Mouse (Mus musculus): Measurements from ENCODE around the gene Dlg2. TPM values are rescaled to one million over a fixed set of nuclear protein-coding genes. Genes with fewer than 3 reads are reported as not detected.

The Dlg2 gene
- polyA plus RNA-seq, 1 experiment from 2014 or later = 28.3 TPM

GRCm38 (mm10) chr7:91849364-91849763 is 1372.9 kb downstream of the Dlg2 start:
- Histone ChIP-seq H3K36me3 (ENCODE audit: control insufficient read depth, insufficient read depth, low read length) (no peaks in the 10 kb centered on the region), H3K27ac (ENCODE audit: low read depth, low read length) (no peak overlapping the region), H3K9me3 (ENCODE audit: control insufficient read depth, low read length) (no peaks in the 10 kb centered on the region), H3K4me1 (ENCODE audit: control insufficient read depth, insufficient read depth, low read depth, low read length) (no peaks in the 10 kb centered on the region), H3K4me3 (ENCODE audit: low read length) (no peak overlapping the region), H3K4me2 (ENCODE audit: low read length) (no peak overlapping the region), H3K27me3 (replicated peaks; ENCODE audit: control insufficient read depth, insufficient read depth, low read length) (no peaks in the 10 kb centered on the region), H3K9ac (ENCODE audit: low read depth, low read length) (no peak overlapping the region)
- no peak for ATAC-seq

GRCm38 (mm10) chr7:91853653-91854052 is 1377.2 kb downstream of the Dlg2 start:
- Histone ChIP-seq H3K4me3 (ENCODE audit: low read length) (no peak overlapping the region), H3K4me1 (ENCODE audit: control insufficient read depth, insufficient read depth, low read depth, low read length) (no peaks in the 10 kb centered on the region), H3K4me2 (ENCODE audit: low read length) (no peak overlapping the region), H3K27me3 (replicated peaks; ENCODE audit: control insufficient read depth, insufficient read depth, low read length) (no peaks in the 10 kb centered on the region), H3K9ac (ENCODE audit: low read depth, low read length) (no peak overlapping the region), H3K27ac (ENCODE audit: low read depth, low read length) (no peak overlapping the region), H3K36me3 (ENCODE audit: control insufficient read depth, insufficient read depth, low read length) (no peaks in the 10 kb centered on the region), H3K9me3 (ENCODE audit: control insufficient read depth, low read length) (no peaks in the 10 kb centered on the region)
- WGBS = 65% methylated on average over 4 of the region's 4 CpGs
- no peak for ATAC-seq

GRCm38 (mm10) chr7:91856931-91857330 is 1380.5 kb downstream of the Dlg2 start:
- ATAC-seq = no peak
- 83% methylated on average over 2 of the region's 2 CpGs for WGBS
- no peak overlapping the region for H3K27ac ChIP-seq (ENCODE audit: low read depth, low read length)

GRCm38 (mm10) chr7:91862806-91863531 is 1386.5 kb downstream of the Dlg2 start:
- Histone ChIP-seq H3K27ac (ENCODE audit: low read depth, low read length) (no peak overlapping the region), H3K4me2 (ENCODE audit: low read length) (no peak overlapping the region), H3K9ac (ENCODE audit: low read depth, low read length) (no peak overlapping the region), H3K4me1 (ENCODE audit: control insufficient read depth, insufficient read depth, low read depth, low read length) (no peaks in the 10 kb centered on the region), H3K27me3 (replicated peaks; ENCODE audit: control insufficient read depth, insufficient read depth, low read length) (no peaks in the 10 kb centered on the region), H3K4me3 (ENCODE audit: low read length) (no peak overlapping the region), H3K36me3 (ENCODE audit: control insufficient read depth, insufficient read depth, low read length) (no peaks in the 10 kb centered on the region), H3K9me3 (ENCODE audit: control insufficient read depth, low read length) (no peaks in the 10 kb centered on the region)
- WGBS = 50% methylated on average over 5 of the region's 5 CpGs
- ATAC-seq = peak; percentile 80

More at GRCm38 (mm10) chr7:91856931-91857330, 1380.5 kb downstream of the Dlg2 start:
- Histone ChIP-seq H3K36me3 (ENCODE audit: control insufficient read depth, insufficient read depth, low read length) (no peaks in the 10 kb centered on the region), H3K4me3 (ENCODE audit: low read length) (no peak overlapping the region), H3K9ac (ENCODE audit: low read depth, low read length) (no peak overlapping the region), H3K27me3 (replicated peaks; ENCODE audit: control insufficient read depth, insufficient read depth, low read length) (no peaks in the 10 kb centered on the region), H3K4me1 (ENCODE audit: control insufficient read depth, insufficient read depth, low read depth, low read length) (no peaks in the 10 kb centered on the region), H3K4me2 (ENCODE audit: low read length) (no peak overlapping the region), H3K9me3 (ENCODE audit: control insufficient read depth, low read length) (no peaks in the 10 kb centered on the region)

- ATAC-seq = no peak
- 76% methylated on average over 1 of the region's 1 CpGs for WGBS
- Histone ChIP-seq H3K4me1 (ENCODE audit: control insufficient read depth, insufficient read depth, low read depth, low read length) (no peaks in the 10 kb centered on the region), H3K27ac (ENCODE audit: low read depth, low read length) (no peak overlapping the region), H3K4me3 (ENCODE audit: low read length) (no peak overlapping the region), H3K9ac (ENCODE audit: low read depth, low read length) (no peak overlapping the region), H3K4me2 (ENCODE audit: low read length) (no peak overlapping the region), H3K27me3 (replicated peaks; ENCODE audit: control insufficient read depth, insufficient read depth, low read length) (no peaks in the 10 kb centered on the region), H3K9me3 (ENCODE audit: control insufficient read depth, low read length) (no peaks in the 10 kb centered on the region), H3K36me3 (ENCODE audit: control insufficient read depth, insufficient read depth, low read length) (no peaks in the 10 kb centered on the region)
Observed at GRCm38 (mm10) chr7:91868919-91869318, 1392.4 kb downstream of the Dlg2 start.

GRCm38 (mm10) chr7:91876831-91877230 is 1400.4 kb downstream of the Dlg2 start:
- no peaks in the 10 kb centered on the region for H3K9me3 ChIP-seq (ENCODE audit: control insufficient read depth, low read length)
- H3K27me3 ChIP-seq (replicated peaks; ENCODE audit: control insufficient read depth, insufficient read depth, low read length) = no peaks in the 10 kb centered on the region
- no peak for ATAC-seq
- H3K36me3 ChIP-seq (ENCODE audit: control insufficient read depth, insufficient read depth, low read length) = no peaks in the 10 kb centered on the region
- H3K4me3 ChIP-seq (ENCODE audit: low read length) = no peak overlapping the region
- 43% methylated on average over 1 of the region's 1 CpGs for WGBS
- H3K27ac ChIP-seq (ENCODE audit: low read depth, low read length) = no peak overlapping the region
- no peak overlapping the region for H3K4me2 ChIP-seq (ENCODE audit: low read length)
- H3K9ac ChIP-seq (ENCODE audit: low read depth, low read length) = no peak overlapping the region
- no peaks in the 10 kb centered on the region for H3K4me1 ChIP-seq (ENCODE audit: control insufficient read depth, insufficient read depth, low read depth, low read length)

- Histone ChIP-seq H3K36me3 (ENCODE audit: control insufficient read depth, insufficient read depth, low read length) (no peaks in the 10 kb centered on the region), H3K9me3 (ENCODE audit: control insufficient read depth, low read length) (no peaks in the 10 kb centered on the region), H3K4me3 (ENCODE audit: low read length) (no peak overlapping the region), H3K4me2 (ENCODE audit: low read length) (no peak overlapping the region), H3K4me1 (ENCODE audit: control insufficient read depth, insufficient read depth, low read depth, low read length) (no peaks in the 10 kb centered on the region), H3K27me3 (replicated peaks; ENCODE audit: control insufficient read depth, insufficient read depth, low read length) (no peaks in the 10 kb centered on the region), H3K27ac (ENCODE audit: low read depth, low read length) (no peak overlapping the region), H3K9ac (ENCODE audit: low read depth, low read length) (no peak overlapping the region)
- no peak for ATAC-seq
- 90% methylated on average over 2 of the region's 2 CpGs for WGBS
Observed at GRCm38 (mm10) chr7:91877804-91878203, 1401.3 kb downstream of the Dlg2 start.

- no peaks in the 10 kb centered on the region for H3K4me1 ChIP-seq (ENCODE audit: control insufficient read depth, insufficient read depth, low read depth, low read length)
- ATAC-seq = no peak
- no peaks in the 10 kb centered on the region for H3K36me3 ChIP-seq (ENCODE audit: control insufficient read depth, insufficient read depth, low read length)
Observed at GRCm38 (mm10) chr7:91886336-91886735, 1409.9 kb downstream of the Dlg2 start.

GRCm38 (mm10) chr7:91893991-91894390 is 1417.5 kb downstream of the Dlg2 start:
- H3K27ac ChIP-seq (ENCODE audit: low read depth, low read length) = no peak overlapping the region
- no peak overlapping the region for H3K9ac ChIP-seq (ENCODE audit: low read depth, low read length)
- H3K4me1 ChIP-seq (ENCODE audit: control insufficient read depth, insufficient read depth, low read depth, low read length) = no peaks in the 10 kb centered on the region
- 82% methylated on average over 8 of the region's 8 CpGs for WGBS
- no peaks in the 10 kb centered on the region for H3K36me3 ChIP-seq (ENCODE audit: control insufficient read depth, insufficient read depth, low read length)
- no peaks in the 10 kb centered on the region for H3K27me3 ChIP-seq (replicated peaks; ENCODE audit: control insufficient read depth, insufficient read depth, low read length)
- no peak for ATAC-seq
- no peak overlapping the region for H3K4me2 ChIP-seq (ENCODE audit: low read length)
- H3K9me3 ChIP-seq (ENCODE audit: control insufficient read depth, low read length) = no peaks in the 10 kb centered on the region
- H3K4me3 ChIP-seq (ENCODE audit: low read length) = no peak overlapping the region

More at GRCm38 (mm10) chr7:91886336-91886735, 1409.9 kb downstream of the Dlg2 start:
- Histone ChIP-seq H3K4me2 (ENCODE audit: low read length) (no peak overlapping the region), H3K27me3 (replicated peaks; ENCODE audit: control insufficient read depth, insufficient read depth, low read length) (no peaks in the 10 kb centered on the region), H3K9ac (ENCODE audit: low read depth, low read length) (no peak overlapping the region), H3K4me3 (ENCODE audit: low read length) (no peak overlapping the region), H3K27ac (ENCODE audit: low read depth, low read length) (no peak overlapping the region), H3K9me3 (ENCODE audit: control insufficient read depth, low read length) (no peaks in the 10 kb centered on the region)
- WGBS = 94% methylated on average over 10 of the region's 10 CpGs
